Mouse (Mus musculus): ENCODE measurements around the gene Tmeff1. TPM values are rescaled to one million over a fixed set of nuclear protein-coding genes. Genes with fewer than 3 reads are reported as not detected.
A peak's percentile ranks its signal among the peaks of the same experiment; 100 is the strongest.
"Not testable (repeated sequence)": the region's sequence is repeated elsewhere in the genome, so short reads cannot be mapped to it uniquely, and the experiment has no call there.

Gene Tmeff1
- polyA plus RNA-seq, 1 experiment from 2014 or later, result 312 TPM

DNA sequence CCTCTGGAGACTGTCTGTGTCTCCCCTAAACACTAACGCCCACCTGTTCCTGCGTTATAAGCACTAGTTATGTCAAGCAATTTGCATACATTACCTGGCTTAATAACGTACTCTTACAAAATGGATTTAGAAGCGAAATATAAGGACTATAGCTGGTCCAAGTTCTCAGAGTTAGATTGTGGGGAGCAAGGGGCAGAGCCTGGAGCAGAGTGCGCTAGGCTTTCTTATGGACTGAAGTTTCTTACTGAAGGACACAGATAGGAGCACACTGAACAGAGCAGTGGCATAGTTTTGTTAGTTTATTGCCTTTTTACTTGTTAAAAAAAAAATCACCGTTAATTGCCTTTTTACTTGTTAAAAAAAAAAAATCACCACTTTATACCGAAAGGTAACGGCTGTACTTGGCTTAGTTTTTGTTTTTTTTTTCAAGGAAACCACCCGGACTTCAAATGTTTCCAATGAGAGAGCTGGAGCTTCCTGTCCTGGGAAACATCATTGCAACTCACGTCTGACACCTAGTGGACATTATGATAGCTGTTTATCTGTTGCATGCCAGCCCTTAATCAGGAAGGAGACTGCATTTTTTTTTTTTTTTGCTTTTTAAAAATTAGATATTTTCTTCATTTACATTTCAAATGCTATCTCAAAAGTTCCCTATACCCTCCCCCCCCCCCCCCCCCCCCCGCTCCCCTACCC is 95.8 kb downstream of the Tmeff1 start:
- H3K27ac ChIP-seq (ENCODE audit: low read depth, low read length), result no peak overlapping the region
- H3K36me3 ChIP-seq (ENCODE audit: control insufficient read depth, insufficient read depth, low read length), result no peaks in the 10 kb centered on the region
- WGBS, result 47% methylated on average over 10 of the region's 11 CpGs
- H3K27me3 ChIP-seq (ENCODE audit: control insufficient read depth, insufficient read depth, low read length), result no peaks in the 10 kb centered on the region
- no peak overlapping the region for H3K4me3 ChIP-seq (ENCODE audit: low read depth, low read length)
- H3K4me1 ChIP-seq (ENCODE audit: control insufficient read depth, insufficient read depth, low read length), result no peaks in the 10 kb centered on the region
- peak; percentile 41; the same call in 1 of the 2 replicates for ATAC-seq (ENCODE audit: low read depth)
- H3K9ac ChIP-seq (replicated peaks; ENCODE audit: low read depth, low read length), result no peak overlapping the region
- H3K4me2 ChIP-seq (ENCODE audit: low read depth, low read length), result no peak overlapping the region
- H3K9me3 ChIP-seq (ENCODE audit: control insufficient read depth, low read length), result no peaks in the 10 kb centered on the region

DNA sequence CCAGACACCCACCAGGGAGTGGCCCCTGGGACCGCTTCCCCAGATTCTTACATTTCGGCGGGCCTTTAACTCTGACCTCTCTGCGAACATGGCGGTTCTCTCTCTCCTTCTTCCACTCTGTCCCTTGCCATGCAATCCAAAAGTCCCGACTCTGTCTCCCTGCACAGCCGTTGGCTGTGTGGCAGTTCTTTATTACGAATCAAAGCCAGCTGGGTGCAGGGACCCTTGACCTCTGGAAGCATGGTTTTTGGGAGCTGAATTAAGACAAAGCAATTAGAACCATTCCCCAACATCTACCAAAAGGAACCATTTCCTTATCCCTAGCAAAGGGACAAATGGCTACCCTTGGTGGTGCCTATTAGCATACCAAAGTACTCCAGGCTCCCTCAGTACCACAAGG is 98.2 kb downstream of the Tmeff1 start:
- ATAC-seq (ENCODE audit: low read depth), result no peak
- H3K9ac ChIP-seq (replicated peaks; ENCODE audit: low read depth, low read length), result no peak overlapping the region
- H3K4me1 ChIP-seq (ENCODE audit: control insufficient read depth, insufficient read depth, low read length), result no peaks in the 10 kb centered on the region
- no peaks in the 10 kb centered on the region for H3K36me3 ChIP-seq (ENCODE audit: control insufficient read depth, insufficient read depth, low read length)
- H3K4me2 ChIP-seq (ENCODE audit: low read depth, low read length), result no peak overlapping the region
- H3K27me3 ChIP-seq (ENCODE audit: control insufficient read depth, insufficient read depth, low read length), result no peaks in the 10 kb centered on the region
- H3K9me3 ChIP-seq (ENCODE audit: control insufficient read depth, low read length), result no peaks in the 10 kb centered on the region
- 83% methylated on average over 8 of the region's 8 CpGs for WGBS
- no peak overlapping the region for H3K4me3 ChIP-seq (ENCODE audit: low read depth, low read length)
- no peak overlapping the region for H3K27ac ChIP-seq (ENCODE audit: low read depth, low read length)

DNA sequence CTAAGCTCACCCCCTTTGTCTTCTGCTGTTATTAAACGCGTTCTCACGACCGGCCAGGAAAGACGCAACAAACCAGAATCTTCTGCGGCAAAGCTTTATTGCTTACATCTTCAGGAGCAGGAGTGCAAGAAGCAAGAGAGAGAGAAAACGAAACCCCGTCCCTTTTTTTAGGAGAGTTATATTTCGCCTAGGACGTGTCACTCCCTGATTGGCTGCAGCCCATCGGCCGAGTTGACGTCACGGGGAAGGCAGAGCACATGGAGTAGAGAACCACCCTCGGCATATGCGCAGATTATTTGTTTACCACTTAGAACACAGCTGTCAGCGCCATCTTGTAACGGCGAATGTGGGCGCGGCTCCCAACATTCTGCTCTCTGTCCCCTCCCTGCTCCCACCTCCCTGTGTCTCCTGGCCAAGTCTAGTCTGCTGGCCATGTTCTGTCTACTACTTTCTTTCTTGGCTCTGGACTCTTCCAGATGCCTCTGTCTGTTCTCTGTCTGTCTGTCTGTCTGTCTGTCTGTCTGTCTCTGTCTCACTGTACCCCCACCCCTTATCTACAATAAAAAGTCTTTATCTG is 98.7 kb downstream of the Tmeff1 start:
- WGBS, result 96% methylated on average over 14 of the region's 21 CpGs

DNA sequence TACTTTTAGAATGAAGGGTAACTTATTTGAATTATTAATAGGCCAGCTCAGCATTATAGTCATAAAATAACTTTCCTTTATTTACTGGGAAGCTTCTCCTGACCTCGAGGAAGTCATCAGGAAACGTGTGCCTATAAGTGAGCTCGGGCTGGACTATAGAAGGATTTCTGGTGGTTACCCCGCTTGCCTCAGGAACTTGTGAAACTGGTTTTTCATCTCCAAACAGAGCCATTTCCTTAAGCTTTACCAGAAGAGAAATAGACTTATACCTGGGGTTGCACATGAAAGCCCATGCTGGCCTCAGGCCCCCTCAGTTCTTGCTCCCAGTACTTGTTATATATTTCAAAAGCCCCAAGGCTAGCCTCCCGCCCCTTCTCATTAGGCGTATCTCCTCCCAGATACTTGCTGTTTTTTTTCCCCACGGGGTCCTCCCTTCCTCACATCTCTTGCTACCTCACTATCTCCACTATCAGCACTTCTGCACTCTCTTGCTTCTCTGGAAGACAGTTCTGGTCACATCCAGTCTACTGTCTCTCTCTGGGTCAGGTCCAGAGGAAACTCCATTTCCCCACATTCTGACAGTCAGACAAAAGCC is 99.7 kb downstream of the Tmeff1 start:
- H3K27me3 ChIP-seq (ENCODE audit: control insufficient read depth, insufficient read depth, low read length), result no peaks in the 10 kb centered on the region
- H3K4me1 ChIP-seq (ENCODE audit: control insufficient read depth, insufficient read depth, low read length), result no peaks in the 10 kb centered on the region
- no peak overlapping the region for H3K9ac ChIP-seq (replicated peaks; ENCODE audit: low read depth, low read length)
- no peaks in the 10 kb centered on the region for H3K9me3 ChIP-seq (ENCODE audit: control insufficient read depth, low read length)
- no peak overlapping the region for H3K4me2 ChIP-seq (ENCODE audit: low read depth, low read length)
- WGBS, result 85% methylated on average over 7 of the region's 7 CpGs
- H3K36me3 ChIP-seq (ENCODE audit: control insufficient read depth, insufficient read depth, low read length), result no peaks in the 10 kb centered on the region
- no peak overlapping the region for H3K27ac ChIP-seq (ENCODE audit: low read depth, low read length)
- ATAC-seq (ENCODE audit: low read depth), result no peak
- no peak overlapping the region for H3K4me3 ChIP-seq (ENCODE audit: low read depth, low read length)

More for the DNA sequence above, 98.7 kb downstream of the Tmeff1 start:
- H3K27me3 ChIP-seq (ENCODE audit: control insufficient read depth, insufficient read depth, low read length); H3K27ac ChIP-seq (ENCODE audit: low read depth, low read length); H3K36me3 ChIP-seq (ENCODE audit: control insufficient read depth, insufficient read depth, low read length); H3K9me3 ChIP-seq (ENCODE audit: control insufficient read depth, low read length); H3K9ac ChIP-seq (replicated peaks; ENCODE audit: low read depth, low read length); H3K4me3 ChIP-seq (ENCODE audit: low read depth, low read length); ATAC-seq (ENCODE audit: low read depth); H3K4me2 ChIP-seq (ENCODE audit: low read depth, low read length); H3K4me1 ChIP-seq (ENCODE audit: control insufficient read depth, insufficient read depth, low read length): not testable (repeated sequence)

DNA sequence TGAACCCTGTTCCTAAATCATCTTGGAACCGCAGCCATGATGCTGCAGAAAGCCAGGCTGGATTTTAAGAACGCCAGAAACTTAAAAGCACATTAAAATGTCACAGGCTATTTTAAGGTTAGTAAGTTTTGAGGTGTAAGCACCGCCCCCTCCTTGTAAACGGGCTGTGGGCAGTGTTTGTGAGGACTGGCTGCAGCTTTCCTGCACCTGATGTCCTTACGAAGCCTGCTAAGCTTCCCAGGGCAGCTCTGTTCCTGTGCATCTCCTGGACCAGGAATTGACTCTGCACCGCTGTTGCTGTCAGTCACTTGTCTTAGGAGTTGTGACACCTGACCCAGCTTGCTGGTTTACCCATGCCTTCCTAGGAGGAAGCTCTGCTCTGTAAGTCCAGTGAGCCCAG is 103.2 kb downstream of the Tmeff1 start:
- no peak overlapping the region for H3K27ac ChIP-seq (ENCODE audit: low read depth, low read length)
- ATAC-seq (ENCODE audit: low read depth), result no peak

DNA sequence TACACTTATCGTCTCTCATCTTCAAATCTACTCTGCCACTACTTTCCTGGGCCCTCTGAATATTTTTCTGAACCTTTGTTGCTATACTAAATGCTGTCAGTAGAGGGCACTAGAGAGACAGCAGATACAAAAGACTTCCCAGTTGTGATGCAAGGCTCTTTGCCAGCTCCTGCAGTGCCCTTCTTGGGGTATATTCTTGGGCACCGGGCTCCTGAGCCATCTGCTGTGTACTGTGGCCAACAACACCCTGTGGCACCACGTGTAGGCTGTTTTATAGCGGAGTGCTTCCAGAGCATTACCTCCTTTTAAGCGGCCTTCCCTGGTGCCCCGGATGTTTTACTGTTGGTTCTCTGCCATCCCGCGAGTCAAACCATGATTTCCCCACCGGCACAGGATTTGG is 105.7 kb downstream of the Tmeff1 start:
- Histone ChIP-seq H3K4me1 (ENCODE audit: control insufficient read depth, insufficient read depth, low read length) (no peaks in the 10 kb centered on the region), H3K27me3 (ENCODE audit: control insufficient read depth, insufficient read depth, low read length) (no peaks in the 10 kb centered on the region), H3K9ac (replicated peaks; ENCODE audit: low read depth, low read length) (no peak overlapping the region), H3K27ac (ENCODE audit: low read depth, low read length) (no peak overlapping the region), H3K36me3 (ENCODE audit: control insufficient read depth, insufficient read depth, low read length) (no peaks in the 10 kb centered on the region), H3K9me3 (ENCODE audit: control insufficient read depth, low read length) (no peaks in the 10 kb centered on the region), H3K4me3 (ENCODE audit: low read depth, low read length) (no peak overlapping the region), H3K4me2 (ENCODE audit: low read depth, low read length) (no peak overlapping the region)
- peak; percentile 68 for ATAC-seq (ENCODE audit: low read depth)
- WGBS, result 76% methylated on average over 9 of the region's 9 CpGs

More for the DNA sequence above, 103.2 kb downstream of the Tmeff1 start:
- Histone ChIP-seq H3K27me3 (ENCODE audit: control insufficient read depth, insufficient read depth, low read length) (no peaks in the 10 kb centered on the region), H3K9ac (replicated peaks; ENCODE audit: low read depth, low read length) (no peak overlapping the region), H3K4me3 (ENCODE audit: low read depth, low read length) (no peak overlapping the region), H3K9me3 (ENCODE audit: control insufficient read depth, low read length) (no peaks in the 10 kb centered on the region), H3K4me2 (ENCODE audit: low read depth, low read length) (no peak overlapping the region), H3K4me1 (ENCODE audit: control insufficient read depth, insufficient read depth, low read length) (no peaks in the 10 kb centered on the region), H3K36me3 (ENCODE audit: control insufficient read depth, insufficient read depth, low read length) (no peaks in the 10 kb centered on the region)
- WGBS, result 82% methylated on average over 6 of the region's 6 CpGs

DNA sequence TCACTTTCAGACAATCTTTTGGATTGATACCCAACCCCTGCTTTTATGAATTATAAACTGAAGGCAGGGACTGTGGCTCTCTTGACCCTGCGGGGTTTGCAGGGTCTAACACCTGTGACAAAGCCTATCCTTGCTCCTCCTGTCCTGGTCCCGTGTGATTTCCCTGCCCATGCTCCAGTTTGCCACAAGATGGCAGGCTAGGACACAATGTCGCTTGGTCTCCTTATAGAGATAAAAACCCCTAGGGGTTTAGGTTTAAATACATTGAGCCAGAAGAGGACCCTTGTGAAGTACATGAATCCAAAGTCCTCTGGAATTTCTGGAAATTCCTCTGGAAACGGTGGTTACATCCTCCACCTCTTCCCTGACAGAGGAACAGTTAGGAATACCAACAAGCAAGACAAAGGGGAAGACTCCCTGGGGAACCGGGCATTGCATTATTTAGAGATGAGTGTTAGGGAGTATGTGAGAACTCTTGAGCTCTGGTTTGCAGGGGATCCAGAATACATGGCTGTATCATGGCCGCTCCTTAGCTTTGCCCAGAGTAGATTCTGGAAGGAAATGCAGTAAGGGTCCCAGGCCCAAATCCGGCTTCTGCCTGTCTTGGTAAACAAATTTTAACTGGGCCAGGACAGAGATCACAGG is 106.9 kb downstream of the Tmeff1 start:
- H3K27ac ChIP-seq (ENCODE audit: low read depth, low read length), result peak overlapping the region; percentile 36; the same call in 1 of the 2 replicates
- WGBS, result 36% methylated on average over 7 of the region's 7 CpGs

DNA sequence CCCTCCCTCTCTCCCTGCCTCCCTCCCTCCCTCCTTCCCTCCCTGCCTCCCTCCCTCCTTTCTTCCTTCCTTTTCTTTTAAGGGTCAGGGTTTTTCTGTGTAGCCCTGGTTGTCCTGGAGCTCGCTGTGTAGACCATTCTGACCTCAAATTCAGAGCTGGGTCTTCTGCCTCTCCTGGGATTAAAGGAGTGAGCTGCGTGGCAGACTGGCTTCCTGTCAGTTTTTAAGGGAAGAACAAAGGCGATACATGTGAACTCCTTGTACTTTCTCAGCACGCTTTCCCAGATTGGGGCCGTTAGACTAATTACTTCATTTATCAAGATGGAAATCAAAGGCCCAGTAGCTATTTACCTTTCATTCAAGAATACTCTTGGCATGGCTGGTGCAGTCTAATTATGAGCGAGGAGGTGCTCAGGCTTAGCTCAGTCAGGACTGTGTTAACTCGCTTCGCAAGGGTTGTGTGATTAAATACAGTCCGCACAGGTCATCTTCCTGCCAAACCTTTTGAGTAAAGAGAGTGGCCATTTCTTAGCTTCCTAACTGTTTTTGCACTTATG is 107.8 kb downstream of the Tmeff1 start:
- ATAC-seq (ENCODE audit: low read depth), result no peak
- H3K27me3 ChIP-seq (ENCODE audit: control insufficient read depth, insufficient read depth, low read length), result no peaks in the 10 kb centered on the region
- H3K4me3 ChIP-seq (ENCODE audit: low read depth, low read length), result no peak overlapping the region
- H3K9ac ChIP-seq (replicated peaks; ENCODE audit: low read depth, low read length), result no peak overlapping the region
- no peaks in the 10 kb centered on the region for H3K4me1 ChIP-seq (ENCODE audit: control insufficient read depth, insufficient read depth, low read length)
- no peak overlapping the region for H3K4me2 ChIP-seq (ENCODE audit: low read depth, low read length)
- no peaks in the 10 kb centered on the region for H3K9me3 ChIP-seq (ENCODE audit: control insufficient read depth, low read length)
- H3K36me3 ChIP-seq (ENCODE audit: control insufficient read depth, insufficient read depth, low read length), result no peaks in the 10 kb centered on the region
- WGBS, result 25% methylated on average over 9 of the region's 9 CpGs
- no peak overlapping the region for H3K27ac ChIP-seq (ENCODE audit: low read depth, low read length)

More for the DNA sequence above, 106.9 kb downstream of the Tmeff1 start:
- Histone ChIP-seq H3K4me2 (ENCODE audit: low read depth, low read length) (no peak overlapping the region), H3K9ac (replicated peaks; ENCODE audit: low read depth, low read length) (no peak overlapping the region), H3K4me3 (ENCODE audit: low read depth, low read length) (no peak overlapping the region), H3K27me3 (ENCODE audit: control insufficient read depth, insufficient read depth, low read length) (no peaks in the 10 kb centered on the region), H3K36me3 (ENCODE audit: control insufficient read depth, insufficient read depth, low read length) (no peaks in the 10 kb centered on the region), H3K9me3 (ENCODE audit: control insufficient read depth, low read length) (no peaks in the 10 kb centered on the region), H3K4me1 (ENCODE audit: control insufficient read depth, insufficient read depth, low read length) (no peaks in the 10 kb centered on the region)
- ATAC-seq (ENCODE audit: low read depth), result peak; percentile 71

DNA sequence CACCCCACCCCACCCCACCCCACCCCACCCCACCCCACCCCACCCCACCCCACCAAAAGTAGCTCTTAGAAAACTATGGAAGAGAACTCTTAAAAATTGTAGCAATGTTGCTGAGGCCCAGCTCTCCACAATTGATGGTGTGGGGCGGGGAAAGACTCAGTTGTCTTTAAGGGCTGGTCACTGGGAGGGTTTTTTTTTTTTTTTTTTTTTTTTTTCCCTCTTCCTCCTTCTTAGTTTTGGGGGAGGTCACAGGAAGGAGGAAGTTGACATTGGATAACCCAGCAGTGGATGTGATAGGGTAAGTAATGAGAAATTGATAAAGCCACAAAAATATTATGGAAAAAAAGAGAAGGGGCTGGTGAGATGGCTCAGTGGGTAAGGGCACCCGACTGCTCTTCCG is 111.7 kb downstream of the Tmeff1 start:
- Histone ChIP-seq H3K27ac (ENCODE audit: low read depth, low read length) (no peak overlapping the region), H3K4me3 (ENCODE audit: low read depth, low read length) (no peak overlapping the region), H3K9me3 (ENCODE audit: control insufficient read depth, low read length) (no peaks in the 10 kb centered on the region), H3K27me3 (ENCODE audit: control insufficient read depth, insufficient read depth, low read length) (no peaks in the 10 kb centered on the region), H3K9ac (replicated peaks; ENCODE audit: low read depth, low read length) (no peak overlapping the region), H3K4me2 (ENCODE audit: low read depth, low read length) (no peak overlapping the region), H3K4me1 (ENCODE audit: control insufficient read depth, insufficient read depth, low read length) (no peaks in the 10 kb centered on the region), H3K36me3 (ENCODE audit: control insufficient read depth, insufficient read depth, low read length) (no peaks in the 10 kb centered on the region)
- ATAC-seq (ENCODE audit: low read depth), result no peak
- 94% methylated on average over 3 of the region's 3 CpGs for WGBS
